24 mouse cellular contexts compared by ENCODE assay signal in genomic region chr3:134963461-134963860, GRCm38 (mm10).
DNase-seq lines count a peak whose midpoint lies in the region; ATAC-seq and TF ChIP-seq lines count a peak whose summit lies in the region.
"Had no signal": no experiment of that assay in that cellular context is flagged by ENCODE, and none has a peak within 500 bp of the region (broad histone marks: within the 10 kb centered on the region; RNA-seq: fewer than 3 reads in every experiment).

No protein-coding gene starts in this region.

- no peaks in the 10 kb centered on the region for H3K27me3 ChIP-seq in hindbrain, embryonic 14.5 days (ENCODE audit: control insufficient read depth, insufficient read depth, low read length)
- H3K27me3 ChIP-seq in hindbrain, embryonic 12.5 days: no peaks in the 10 kb centered on the region
- H3K27me3 ChIP-seq in lung, embryonic 14.5 days (ENCODE audit: insufficient read depth, low read length): no peaks in the 10 kb centered on the region
- H3K27me3 ChIP-seq: embryonic facial prominence, embryonic 15.5 days; heart, embryonic 13.5 days; limb, embryonic 12.5 days; lung, embryonic 15.5 days; neural tube, embryonic 15.5 days had no signal

- peaks cover 4% of the 10 kb centered on the region; the same call in 1 of the 2 replicates for H3K9me3 ChIP-seq in hindbrain, embryonic 14.5 days (ENCODE audit: control insufficient read depth, low read length)
- H3K9me3 ChIP-seq in hindbrain, embryonic 12.5 days (replicated peaks): no peaks in the 10 kb centered on the region
- no peaks in the 10 kb centered on the region for H3K9me3 ChIP-seq in lung, embryonic 14.5 days (ENCODE audit: low read depth, low read length)
- H3K9me3 ChIP-seq: embryonic facial prominence, embryonic 15.5 days; heart, embryonic 13.5 days; limb, embryonic 12.5 days; lung, embryonic 15.5 days; neural tube, embryonic 15.5 days had no signal

- peak; percentile 14 to 19 for DNase-seq in cerebellum, postnatal 14 days
- DNase-seq in cerebellum, adult 8-10 months: no peak
- peak; percentile 47 for DNase-seq in hindbrain, embryonic 14.5 days (ENCODE audit: low spot score)
- peak; percentile 77 for DNase-seq in lung, embryonic 14.5 days
- no peak for DNase-seq in lung, postnatal 4 days
- DNase-seq in R1 (ENCODE audit: low read depth, low spot score): peak; percentile 16
- DNase-seq in urinary bladder, postnatal 36 days (ENCODE audit: low spot score in 2 of 2): no peak
- DNase-seq: adrenal gland, adult 2 months; cerebellum, adult 2 months; gastrocnemius, postnatal 36 days; heart, adult 2 months; heart, postnatal 14 days; kidney, adult 8-10 months; kidney, postnatal 14 days; lung, postnatal 36 days; thymus, postnatal 14 days had no signal

- TF ChIP-seq CTCF in lung, embryonic 14.5 days (IDR thresholded peaks at IDR 0.05; ENCODE audit: low read depth): no peak

- no peaks in the 10 kb centered on the region for H3K4me1 ChIP-seq in hindbrain, embryonic 14.5 days (replicated peaks; ENCODE audit: control insufficient read depth, insufficient read depth, low read length)
- no peaks in the 10 kb centered on the region for H3K4me1 ChIP-seq in hindbrain, embryonic 12.5 days
- no peaks in the 10 kb centered on the region for H3K4me1 ChIP-seq in lung, embryonic 14.5 days (ENCODE audit: insufficient read depth)
- H3K4me1 ChIP-seq: embryonic facial prominence, embryonic 15.5 days; heart, embryonic 13.5 days; limb, embryonic 12.5 days; lung, embryonic 15.5 days; neural tube, embryonic 15.5 days had no signal

- no peak overlapping the region for H3K9ac ChIP-seq in hindbrain, embryonic 14.5 days
- H3K9ac ChIP-seq in hindbrain, embryonic 12.5 days: no peak overlapping the region
- no peak overlapping the region for H3K9ac ChIP-seq in lung, embryonic 14.5 days
- H3K9ac ChIP-seq: embryonic facial prominence, embryonic 15.5 days; heart, embryonic 13.5 days; limb, embryonic 12.5 days; liver, embryonic 14.5 days; lung, embryonic 15.5 days; neural tube, embryonic 15.5 days had no signal

- H3K36me3 ChIP-seq in hindbrain, embryonic 14.5 days (replicated peaks; ENCODE audit: control insufficient read depth, insufficient read depth): no peaks in the 10 kb centered on the region
- H3K36me3 ChIP-seq in hindbrain, embryonic 12.5 days: no peaks in the 10 kb centered on the region
- H3K36me3 ChIP-seq in lung, embryonic 14.5 days (ENCODE audit: insufficient read depth): no peaks in the 10 kb centered on the region
- H3K36me3 ChIP-seq: embryonic facial prominence, embryonic 15.5 days; heart, embryonic 13.5 days; limb, embryonic 12.5 days; lung, embryonic 15.5 days; neural tube, embryonic 15.5 days had no signal

- H3K4me2 ChIP-seq in hindbrain, embryonic 14.5 days (replicated peaks): no peak overlapping the region
- no peak overlapping the region for H3K4me2 ChIP-seq in hindbrain, embryonic 12.5 days (replicated peaks)
- no peak overlapping the region for H3K4me2 ChIP-seq in lung, embryonic 14.5 days
- H3K4me2 ChIP-seq: embryonic facial prominence, embryonic 15.5 days; heart, embryonic 13.5 days; limb, embryonic 12.5 days; lung, embryonic 15.5 days; neural tube, embryonic 15.5 days had no signal

- no peak for ATAC-seq in hindbrain, embryonic 14.5 days (ENCODE audit: low FRiP score)
- ATAC-seq in hindbrain, embryonic 12.5 days (ENCODE audit: low FRiP score): no peak
- ATAC-seq in lung, embryonic 14.5 days (ENCODE audit: insufficient read depth): no peak

- WGBS in hindbrain, embryonic 14.5 days: 67% methylated on average over 6 of the region's 6 CpGs
- WGBS in hindbrain, embryonic 12.5 days: 76% methylated on average over 6 of the region's 6 CpGs
- 51% methylated on average over 6 of the region's 6 CpGs for WGBS in lung, embryonic 14.5 days

- no peak overlapping the region for H3K4me3 ChIP-seq in hindbrain, embryonic 14.5 days (replicated peaks; ENCODE audit: low read length)
- no peak overlapping the region for H3K4me3 ChIP-seq in hindbrain, embryonic 12.5 days
- no peak overlapping the region for H3K4me3 ChIP-seq in lung, embryonic 14.5 days (ENCODE audit: low read depth, low read length)
- H3K4me3 ChIP-seq: embryonic facial prominence, embryonic 15.5 days; heart, adult 2 months; heart, embryonic 13.5 days; limb, embryonic 12.5 days; lung, embryonic 15.5 days; neural tube, embryonic 15.5 days had no signal

- no peak overlapping the region for H3K27ac ChIP-seq in hindbrain, embryonic 14.5 days
- H3K27ac ChIP-seq in hindbrain, embryonic 12.5 days: no peak overlapping the region
- no peak overlapping the region for H3K27ac ChIP-seq in lung, embryonic 14.5 days (ENCODE audit: low read depth)
- H3K27ac ChIP-seq: embryonic facial prominence, embryonic 15.5 days; heart, adult 2 months; heart, embryonic 13.5 days; limb, embryonic 12.5 days; liver, embryonic 14.5 days; lung, embryonic 15.5 days; neural tube, embryonic 15.5 days; stomach, postnatal 0 days had no signal

Comparison
In these comparisons a context has a peak if more than half of its experiments do, and no peak if none do; other contexts are left out.
1. DNase-seq: peak in cerebellum, postnatal 14 days (2 of 2), hindbrain, embryonic 14.5 days (single experiment), lung, embryonic 14.5 days (single experiment) and R1 (single experiment); none in cerebellum, adult 8-10 months (single experiment), lung, postnatal 4 days (0 of 2) and urinary bladder, postnatal 36 days (0 of 2).